Mouse (Mus musculus) CH12.LX (cell line): Measurements from ENCODE around the gene Tsen54. TPM values are rescaled to one million over a fixed set of nuclear protein-coding genes. Genes with fewer than 3 reads are reported as not detected.

Source experiments
- DNase-seq: peaks from one replicate; pipeline ENCODE4 v3.0.0-alpha.2; 2013; ENCODE audit errors: extremely low read depth
- H3K27ac ChIP-seq: 2 replicates; pipeline ENCODE4 v1.5.1; 2012; ENCODE audit warnings: low read depth, mild to moderate bottlenecking, control low read depth, moderate library complexity; ENCODE audit not compliant: insufficient read depth
- H3K27me3 ChIP-seq: replicated peaks from 2 replicates; pipeline ENCODE3; 2012; ENCODE audit warnings: inconsistent platforms
- H3K36me3 ChIP-seq, 2 experiments: replicated peaks in 1 of 2; 2 replicates each; pipeline versions ENCODE3 to v1.6.1; 2012; ENCODE audit warnings: inconsistent platforms in 1 of 2, low read length in 1 of 2, mild to moderate bottlenecking in 1 of 2, mixed read lengths in 1 of 2, moderate library complexity in 1 of 2; ENCODE audit not compliant: control insufficient read depth in 1 of 2, insufficient read depth in 1 of 2
- H3K4me1 ChIP-seq, 2 experiments: 2 replicates each; pipeline ENCODE4 v1.6.1; 2012; ENCODE audit warnings: inconsistent platforms in 1 of 2, moderate library complexity in 1 of 2; ENCODE audit not compliant: insufficient read depth in 2 of 2, control insufficient read depth in 1 of 2
- H3K4me2 ChIP-seq: 2 replicates; pipeline ENCODE4 v1.6.1; 2012; ENCODE audit warnings: low read depth, mild to moderate bottlenecking, control low read depth; ENCODE audit not compliant: poor library complexity, insufficient read depth, severe bottlenecking
- H3K4me3 ChIP-seq, 3 experiments: fragments of 150-350 bp in 1 of 3; sonication (generic) in 1 of 3; replicated peaks in 1 of 3; 2 replicates each; pipeline versions ENCODE3 to v1.5.1; 2011 to 2012; ENCODE audit warnings: low read depth in 2 of 3, low read length in 2 of 3, mild to moderate bottlenecking in 2 of 3, moderate library complexity in 2 of 3, control low read depth in 1 of 3, improper control_type of control experiment in 1 of 3, inconsistent platforms in 1 of 3, mixed read lengths in 1 of 3; ENCODE audit not compliant: poor library complexity in 1 of 3
- H3K79me2 ChIP-seq: replicated peaks from 2 replicates; pipeline ENCODE4 v1.6.1; 2012; ENCODE audit warnings: mild to moderate bottlenecking, moderate library complexity; ENCODE audit not compliant: control insufficient read depth, poor library complexity, insufficient read depth, severe bottlenecking; ENCODE audit errors: extremely low read depth
- H3K9ac ChIP-seq: 2 replicates; pipeline ENCODE4 v1.6.1; 2012; ENCODE audit warnings: low read depth, mild to moderate bottlenecking, control low read depth, moderate library complexity; ENCODE audit not compliant: insufficient read depth
- H3K9me3 ChIP-seq: replicated peaks from 2 replicates; pipeline ENCODE3; 2012; ENCODE audit warnings: low read length, inconsistent platforms, mixed read lengths
- BHLHE40 ChIP-seq: IDR thresholded peaks from 2 replicates; pipeline ENCODE4 v1.6.1; 2011; ENCODE audit warnings: mild to moderate bottlenecking, low read depth, low read length, improper control_type of control experiment
- CHD1 ChIP-seq: IDR thresholded peaks from 2 replicates; pipeline ENCODE4 v1.6.1; 2012; ENCODE audit warnings: low read depth, low read length, improper control_type of control experiment, inconsistent platforms
- CHD2 ChIP-seq: IDR thresholded peaks from 2 replicates; pipeline ENCODE4 v1.6.1; 2011; ENCODE audit warnings: low read length, improper control_type of control experiment
- E2F4 ChIP-seq: IDR thresholded peaks from 2 replicates; pipeline ENCODE4 v1.6.1; 2011; ENCODE audit warnings: low read depth, low read length, improper control_type of control experiment; ENCODE audit not compliant: insufficient replicate concordance
- ELF1 ChIP-seq: IDR thresholded peaks from 2 replicates; pipeline ENCODE4 v1.6.1; 2014; ENCODE audit warnings: low read depth, mild to moderate bottlenecking, inconsistent platforms, low read length, improper control_type of control experiment
- ETS1 ChIP-seq: conservative IDR thresholded peaks from 2 replicates; pipeline ENCODE4 v1.6.1; 2012; ENCODE audit warnings: low read depth, mild to moderate bottlenecking, inconsistent platforms, low read length, improper control_type of control experiment, moderate library complexity
- GABPA ChIP-seq: IDR thresholded peaks from 2 replicates; pipeline ENCODE4 v1.6.1; 2012; ENCODE audit warnings: low read depth, low read length, improper control_type of control experiment, inconsistent platforms; ENCODE audit not compliant: insufficient replicate concordance
- HCFC1 ChIP-seq: IDR thresholded peaks from 2 replicates; pipeline ENCODE4 v1.6.1; 2012; ENCODE audit warnings: low read depth, mild to moderate bottlenecking, inconsistent platforms, low read length, improper control_type of control experiment
- JUN ChIP-seq: IDR thresholded peaks from 2 replicates; pipeline ENCODE4 v1.6.1; 2011; ENCODE audit warnings: low read depth, mild to moderate bottlenecking, low read length, improper control_type of control experiment, moderate library complexity; ENCODE audit not compliant: insufficient read depth
- JUND ChIP-seq: conservative IDR thresholded peaks from 2 replicates; pipeline ENCODE4 v1.6.1; 2011; ENCODE audit warnings: low read depth, low read length, improper control_type of control experiment
- MAX ChIP-seq: IDR thresholded peaks from 2 replicates; pipeline ENCODE4 v1.6.1; 2011; ENCODE audit warnings: low read length, improper control_type of control experiment
- MAZ ChIP-seq: IDR thresholded peaks from 2 replicates; pipeline ENCODE4 v1.6.1; 2012; ENCODE audit warnings: low read depth, mild to moderate bottlenecking, inconsistent platforms, low read length, improper control_type of control experiment, moderate library complexity
- MEF2A ChIP-seq: IDR thresholded peaks from 2 replicates; pipeline ENCODE4 v1.6.1; 2014; ENCODE audit warnings: low read depth, mild to moderate bottlenecking, inconsistent platforms, low read length, improper control_type of control experiment, borderline replicate concordance
- MXI1 ChIP-seq: IDR thresholded peaks from 2 replicates; pipeline ENCODE4 v1.6.1; 2011; ENCODE audit warnings: mild to moderate bottlenecking, low read depth, low read length, improper control_type of control experiment
- MYC ChIP-seq: IDR thresholded peaks from 2 replicates; pipeline ENCODE4 v1.6.1; 2011; ENCODE audit warnings: low read depth, mild to moderate bottlenecking, improper control_type of control experiment, low read length
- NELFE ChIP-seq: IDR thresholded peaks from 2 replicates; pipeline ENCODE4 v1.6.1; 2011; ENCODE audit warnings: low read depth, low read length, improper control_type of control experiment
- NRF1 ChIP-seq: IDR thresholded peaks from 2 replicates; pipeline ENCODE4 v1.6.1; 2014; ENCODE audit warnings: low read depth, mild to moderate bottlenecking, inconsistent platforms, low read length, improper control_type of control experiment, moderate library complexity
- PAX5 ChIP-seq: IDR thresholded peaks from 2 replicates; pipeline ENCODE4 v1.6.1; 2012; ENCODE audit warnings: low read length, inconsistent platforms, mixed read lengths
- POLR2AphosphoS2 ChIP-seq: IDR thresholded peaks from 2 replicates; pipeline ENCODE4 v1.6.1; 2011; ENCODE audit warnings: low read depth, low read length, improper control_type of control experiment
- RAD21 ChIP-seq: IDR thresholded peaks from 2 replicates; pipeline ENCODE4 v1.6.1; 2011; ENCODE audit warnings: low read depth, mild to moderate bottlenecking, low read length, improper control_type of control experiment, moderate library complexity
- RCOR1 ChIP-seq: conservative IDR thresholded peaks from 2 replicates; pipeline ENCODE4 v1.6.1; 2012; ENCODE audit warnings: low read depth, mild to moderate bottlenecking, inconsistent platforms, low read length, improper control_type of control experiment
- TBP ChIP-seq: conservative IDR thresholded peaks from 2 replicates; pipeline ENCODE4 v1.6.1; 2011; ENCODE audit warnings: low read depth, low read length, improper control_type of control experiment
- TCF12 ChIP-seq: IDR thresholded peaks from 2 replicates; pipeline ENCODE4 v1.6.1; 2014; ENCODE audit warnings: low read depth, mild to moderate bottlenecking, inconsistent platforms, low read length, improper control_type of control experiment
- UBTF ChIP-seq: IDR thresholded peaks from 2 replicates; pipeline ENCODE4 v1.6.1; 2012; ENCODE audit warnings: low read depth, mild to moderate bottlenecking, inconsistent platforms, low read length, improper control_type of control experiment, moderate library complexity
- USF1 ChIP-seq: IDR thresholded peaks from 2 replicates; pipeline ENCODE4 v1.6.1; 2014; ENCODE audit warnings: low read depth, mild to moderate bottlenecking, inconsistent platforms, low read length, improper control_type of control experiment
- USF2 ChIP-seq: conservative IDR thresholded peaks from 2 replicates; pipeline ENCODE4 v1.6.1; 2011; ENCODE audit warnings: low read depth, low read length, improper control_type of control experiment
- ZC3H11A ChIP-seq: IDR thresholded peaks from 2 replicates; pipeline ENCODE4 v1.6.1; 2012; ENCODE audit warnings: low read depth, mild to moderate bottlenecking, inconsistent platforms, low read length, improper control_type of control experiment
- ZKSCAN1 ChIP-seq: IDR thresholded peaks from 2 replicates; pipeline ENCODE4 v1.6.1; 2012; ENCODE audit warnings: low read depth, inconsistent platforms, low read length, improper control_type of control experiment, borderline replicate concordance
- ZMIZ1 ChIP-seq: IDR thresholded peaks from 2 replicates; pipeline ENCODE4 v1.6.1; 2012; ENCODE audit warnings: low read depth, mild to moderate bottlenecking, inconsistent platforms, low read length, improper control_type of control experiment
- ZNF384 ChIP-seq: IDR thresholded peaks from 2 replicates; pipeline ENCODE4 v1.6.1; 2012; ENCODE audit warnings: low read depth, low read length, improper control_type of control experiment, inconsistent platforms
- dilution Hi-C: fragments of 300-500 bp; cut with MboI; formaldehyde crosslinking; loops from 2 replicates; pipeline ENCODE4 v1.14.3; 2020; ENCODE audit warnings: low sequenced_read_pairs; ENCODE audit not compliant: extremely low pct_unique_long_range_greater_than_20kb, extremely low pct_ligation_motif_present
- in situ Hi-C: fragments of 300-500 bp; cut with MboI; formaldehyde crosslinking; loops from 3 replicates; pipeline ENCODE4 v1.14.3; 2019; ENCODE audit warnings: low sequenced_read_pairs, low pct_ligation_motif_present, low pct_unique_long_range_greater_than_20kb, mixed read lengths
- polyA plus RNA-seq: library from polyadenylated mRNA; unstranded; fragments of >175 nt; gene quantifications from 2 replicates; pipeline ENCODE4 v1.2.1, GENCODE M21; 2012; ENCODE audit warnings: low read depth; ENCODE audit not compliant: insufficient read length
- total RNA-seq, 2 experiments: library from RNA; depleted of rRNA; stranded (reverse); fragments of 300-350 nt in 1 of 2; fragments of >200 nt in 1 of 2; gene quantifications; 2 replicates each; pipeline ENCODE4 v1.2.3; 2012 to 2014

Gene Tsen54
- total and polyA plus RNA-seq, 3 experiments: 45.8 to 71.1 (median 59.4) TPM

DNA sequence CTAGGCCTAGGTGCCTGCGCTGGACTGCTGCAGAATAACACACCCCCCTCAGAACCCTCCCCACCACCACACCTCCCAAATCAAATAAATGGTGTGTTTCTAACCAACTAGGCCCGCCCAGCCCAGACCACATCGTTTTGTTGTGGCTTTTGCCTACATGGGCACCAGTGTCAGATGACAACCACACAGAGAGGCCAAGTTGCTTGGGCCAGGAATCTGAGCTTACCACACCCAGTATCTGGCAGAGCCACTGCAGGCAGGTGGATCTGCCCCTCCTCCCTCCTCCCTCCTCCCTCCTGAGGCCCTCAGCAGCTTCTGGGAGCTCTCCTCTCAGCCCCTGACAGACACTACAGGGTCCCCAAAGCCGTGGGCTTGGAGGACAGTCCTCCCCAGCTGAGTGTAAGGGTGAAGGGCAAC lies 24.4 kb downstream of the Tsen54 start:
- Histone ChIP-seq H3K9me3 (no peaks in the 10 kb centered on the region), H3K4me1 (peaks cover 2 to 7% of the 10 kb centered on the region in 2 experiments; a peak in 1 of 4 replicates), H3K27me3 (no peaks in the 10 kb centered on the region)
- DNase-seq: no peak
- dilution Hi-C loops: no loop called here
- TF ChIP-seq MYC (no peak), UBTF (no peak), E2F4 (no peak), ELF1 (no peak), MEF2A (no peak), USF1 (no peak), BHLHE40 (no peak), POLR2AphosphoS2 (no peak), CHD1 (no peak), HCFC1 (no peak), RCOR1 (no peak), PAX5 (no peak), TBP (no peak), ZNF384 (no peak), CHD2 (no peak), JUND (no peak), RAD21 (no peak), MAX (no peak), NELFE (no peak), ZKSCAN1 (no peak)
- TF ChIP-seq, all 38 proteins: peak for 0
- in situ Hi-C loops: no loop called here
- no peak overlapping the region for H3K4me2 ChIP-seq
- H3K36me3 ChIP-seq: peaks cover 0 to 27% of the 10 kb centered on the region in 2 experiments
- no peak overlapping the region for H3K4me3 ChIP-seq
- H3K79me2 ChIP-seq: no peaks in the 10 kb centered on the region
- no peak overlapping the region for H3K27ac ChIP-seq
- no peak overlapping the region for H3K9ac ChIP-seq

DNA sequence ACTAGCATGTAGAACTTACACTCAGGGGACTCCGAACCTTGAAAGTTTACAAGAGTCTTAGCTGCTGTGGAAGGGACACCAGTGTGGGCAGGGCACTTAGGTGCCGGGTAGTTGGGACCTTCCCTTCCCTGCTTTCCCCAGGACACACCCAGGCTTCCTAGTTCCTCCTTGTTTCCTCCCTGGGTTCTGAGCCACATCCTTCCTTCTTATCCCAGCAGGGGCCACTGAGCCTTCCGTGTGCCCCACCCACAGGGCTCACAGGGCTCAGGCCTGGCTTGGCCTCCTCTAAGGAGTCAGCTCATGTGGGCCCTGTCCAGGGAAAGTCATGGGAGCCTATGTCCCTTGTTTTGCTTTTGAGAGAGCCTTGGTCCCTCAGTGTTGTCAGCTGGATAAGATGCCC lies 25.2 kb downstream of the Tsen54 start:
- in situ Hi-C loops (no loop called here), dilution Hi-C loops (no loop called here)
- no peaks in the 10 kb centered on the region for H3K79me2 ChIP-seq
- DNase-seq: no peak
- H3K4me1 ChIP-seq: peaks cover 2 to 7% of the 10 kb centered on the region in 2 experiments; a peak in 1 of 4 replicates
- H3K27ac ChIP-seq: no peak overlapping the region
- H3K36me3 ChIP-seq: peaks cover 1 to 35% of the 10 kb centered on the region in 2 experiments
- H3K27me3 ChIP-seq: no peaks in the 10 kb centered on the region
- H3K9ac ChIP-seq: no peak overlapping the region
- H3K4me2 ChIP-seq: no peak overlapping the region
- no peak overlapping the region for H3K4me3 ChIP-seq
- peaks cover under 1% of the 10 kb centered on the region for H3K9me3 ChIP-seq
- TF ChIP-seq JUN: no peak
- TF ChIP-seq USF2: no peak
- TF ChIP-seq TCF12: no peak
- no peak for TF ChIP-seq RAD21
- no peak for TF ChIP-seq ZC3H11A
- no peak for TF ChIP-seq ZMIZ1
- TF ChIP-seq MXI1: no peak
- no peak for TF ChIP-seq MAZ
- TF ChIP-seq MEF2A: no peak
- TF ChIP-seq GABPA: no peak
- no peak for TF ChIP-seq PAX5
- TF ChIP-seq BHLHE40: no peak
- TF ChIP-seq TBP: no peak
- no peak for TF ChIP-seq CHD1
- TF ChIP-seq ETS1: no peak
- TF ChIP-seq E2F4: no peak
- TF ChIP-seq NRF1: no peak
